Mouse (Mus musculus) embryonic stem cell, embryonic (primary cell): ENCODE measurements around the gene Mettl21a.
"Not testable (repeated sequence)": the region's sequence is repeated elsewhere in the genome, so short reads cannot be mapped to it uniquely, and the experiment has no call there.

ENCODE experiments used
- CTCF ChIA-PET, 4 experiments: fragments of 300-600 bp in 2 of 4; fragments of 350-600 bp in 2 of 4; sonication (Branson Sonifier 250); formaldehyde crosslinking; loops; one replicate each; lab custom pipeline; 2022; ENCODE audit warnings: inconsistent platforms in 2 of 4; lab: Charles Lee
- POLR2A ChIA-PET, 4 experiments: fragments of 300-600 bp in 2 of 4; fragments of 350-600 bp in 2 of 4; sonication (Branson Sonifier 250); formaldehyde crosslinking; loops; one replicate each; lab custom pipeline; 2022; ENCODE audit warnings: antibody characterized with exemption in 4 of 4, inconsistent platforms in 1 of 4; lab: Charles Lee

Mettl21a gene

GRCm38 (mm10) chr1:64616881-64617714, at the start of gene Mettl21a:
Gene Mettl21a, minus strand, starts transcription at chr1:64617242.
- ChIA-PET CTCF (interaction anchor here (0.5 to 2.3 kb wide), 21 partner anchors 10 to 561 kb away, joined by 3 to 8 read pairs (median 4); partner anchors contain the start of genes Ccnyl1 (in 2 of the 4) and Fzd5 (in 1 of the 4)), POLR2A (interaction anchor here (0.6 to 3.2 kb wide), 47 partner anchors 9 to 569 kb away, joined by 3 to 77 read pairs (median 4); partner anchors contain the start of genes Ccnyl1 (in 3 of the 4), Creb1 (in 2 of the 4), Klf7 (in 2 of the 4) and Idh1 (in 1 of the 4))

GRCm38 (mm10) chr1:64658876-64659275, 41.8 kb upstream of the Mettl21a start:
- POLR2A ChIA-PET: no interaction called here

DNA sequence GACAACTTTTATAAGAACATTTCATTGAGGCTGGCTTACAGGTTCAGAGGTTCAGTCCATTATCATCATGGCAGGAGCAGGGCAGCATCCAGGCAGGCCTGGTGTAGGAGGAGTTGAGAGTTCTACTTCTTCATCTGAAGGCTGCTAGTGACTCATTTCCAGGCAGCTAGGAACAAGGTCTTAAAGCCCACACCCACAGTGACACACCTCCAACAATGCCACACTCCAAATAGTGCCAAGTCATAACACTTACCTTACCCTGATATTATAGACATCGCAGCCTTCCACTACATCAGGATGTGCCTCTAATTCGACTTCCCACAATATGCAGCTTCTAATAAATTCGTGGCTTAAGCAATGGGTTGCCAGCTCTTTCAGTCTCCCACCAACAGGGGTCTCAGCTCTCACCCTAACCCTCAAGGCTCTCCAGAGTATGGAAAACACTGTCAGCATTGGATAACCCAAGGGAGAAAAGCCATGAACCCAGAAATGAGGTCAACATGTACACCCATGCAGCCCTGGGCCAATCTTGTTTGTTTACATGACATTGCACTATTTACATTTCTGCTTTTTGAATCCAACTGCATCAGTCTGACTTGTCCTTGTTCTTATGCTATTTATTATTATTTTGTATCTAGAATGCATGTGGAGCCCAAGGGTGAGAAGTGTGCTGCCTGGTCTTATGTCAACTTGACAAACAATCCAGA, 39.5 kb upstream of the Mettl21a start:
- ChIA-PET CTCF (interaction anchor here (0.6 to 0.9 kb wide), 5 partner anchors 24 to 396 kb away, joined by 3 to 4 read pairs (median 3); partner anchors contain the start of gene Ccnyl1 (in 1 of the 4)), POLR2A (interaction anchor here in 3 of 4 experiments (1.6 to 4.0 kb wide), 4 partner anchors 30 to 34 kb away, joined by 3 to 20 read pairs (median 10); partner anchors contain the start of gene Ccnyl1 (in 3 of the 3))

More at GRCm38 (mm10) chr1:64658876-64659275, 41.8 kb upstream of the Mettl21a start:
- CTCF ChIA-PET: no interaction called here

DNA sequence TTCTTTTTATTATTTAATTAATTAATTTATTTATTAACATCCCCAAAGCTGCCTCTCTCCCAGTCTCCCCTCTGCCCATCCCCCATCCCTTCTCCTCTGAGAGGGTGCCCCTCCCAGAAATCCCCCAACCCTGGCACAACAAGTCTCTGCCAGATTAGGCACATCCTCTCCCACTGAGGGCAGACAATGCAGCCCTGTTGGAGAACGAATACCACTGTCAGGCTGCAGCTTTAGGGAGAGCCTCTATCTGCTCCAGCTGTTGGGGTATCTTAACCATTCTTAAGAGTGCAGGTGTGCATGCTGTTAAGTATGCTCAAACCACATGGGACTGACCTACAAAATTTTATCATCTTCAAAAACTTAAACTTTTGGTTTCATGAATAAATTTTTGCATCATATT, 38.4 kb upstream of the Mettl21a start:
- POLR2A ChIA-PET: interaction anchor here in 3 of 4 experiments (0.7 to 4.0 kb wide), 4 partner anchors 35 to 1408 kb away, joined by 3 to 20 read pairs (median 10); partner anchors contain the start of gene Ccnyl1 (in 3 of the 3)
- CTCF ChIA-PET: interaction anchor here in 1 of 4 experiments (0.8 to 1.5 kb wide), 2 partner anchors 10 to 38 kb away, joined by 3 read pairs; partner anchors contain the start of gene Mettl21a

DNA sequence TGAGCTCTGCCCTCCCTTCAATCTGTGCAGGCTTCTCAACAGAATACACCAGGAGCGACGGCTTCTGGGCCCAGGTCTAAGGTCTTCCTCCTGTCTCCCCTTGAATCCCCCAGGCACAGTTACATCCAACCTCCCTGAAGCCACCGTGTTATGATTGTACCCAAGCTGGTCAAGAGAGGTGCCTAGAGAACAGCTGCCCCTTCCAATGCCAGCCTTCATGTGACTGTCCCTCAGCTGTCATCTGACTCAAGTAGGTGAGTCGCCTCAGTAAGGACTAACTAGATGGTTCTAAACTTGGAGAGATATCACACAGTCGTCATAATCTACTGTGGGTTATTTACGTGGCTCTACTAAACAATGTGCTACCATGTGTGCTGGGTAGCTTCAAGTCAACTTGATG, 36.7 kb upstream of the Mettl21a start:
- POLR2A ChIA-PET: interaction anchor here in 3 of 4 experiments (0.6 to 4.0 kb wide), 5 partner anchors 37 to 124 kb away, joined by 3 to 20 read pairs (median 3); partner anchors contain the start of gene Ccnyl1 (in 3 of the 3)
- CTCF ChIA-PET: no interaction called here

DNA sequence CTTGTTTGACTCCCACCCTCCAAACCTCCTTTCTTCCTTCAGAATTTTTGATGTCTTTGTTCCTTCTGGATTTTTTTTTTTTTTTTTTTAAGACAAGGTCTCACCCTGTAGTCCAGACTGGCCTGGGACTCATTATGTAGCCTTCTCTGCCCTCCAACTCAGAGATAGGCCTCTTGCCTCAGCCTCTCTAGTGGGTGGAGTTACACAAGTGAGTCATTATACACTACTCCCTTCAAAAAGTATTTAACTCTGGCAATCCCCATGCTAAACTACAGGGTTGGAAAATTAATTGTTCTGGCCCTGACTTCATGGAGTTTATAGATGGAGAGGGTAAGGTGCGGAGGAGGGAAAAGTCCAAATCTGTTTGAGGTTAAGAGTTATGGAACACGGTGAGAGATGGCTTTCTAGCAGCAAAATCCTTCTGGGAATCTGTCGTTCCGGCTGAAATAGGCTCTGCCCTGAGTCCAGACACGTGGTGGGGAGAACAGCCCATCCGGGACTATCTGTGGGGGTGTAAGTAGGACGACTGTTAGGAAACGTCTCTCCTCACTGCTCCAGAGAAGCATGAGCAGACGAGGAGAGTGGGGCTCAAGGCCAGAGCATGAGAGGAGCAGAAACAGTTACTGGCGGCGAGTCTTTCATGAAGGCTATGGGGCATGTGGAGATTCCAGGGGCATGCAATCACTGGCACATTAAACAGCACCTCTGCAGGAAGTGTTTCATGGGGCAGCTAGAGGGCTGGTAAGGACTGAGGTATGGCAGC, 32.5 kb upstream of the Mettl21a start:
- ChIA-PET POLR2A (interaction anchor here in 1 of 4 experiments (0.7 kb wide), 1 partner anchor 15 kb away, joined by 3 read pairs; no protein-coding TSS in a partner anchor), CTCF (no interaction called here)

DNA sequence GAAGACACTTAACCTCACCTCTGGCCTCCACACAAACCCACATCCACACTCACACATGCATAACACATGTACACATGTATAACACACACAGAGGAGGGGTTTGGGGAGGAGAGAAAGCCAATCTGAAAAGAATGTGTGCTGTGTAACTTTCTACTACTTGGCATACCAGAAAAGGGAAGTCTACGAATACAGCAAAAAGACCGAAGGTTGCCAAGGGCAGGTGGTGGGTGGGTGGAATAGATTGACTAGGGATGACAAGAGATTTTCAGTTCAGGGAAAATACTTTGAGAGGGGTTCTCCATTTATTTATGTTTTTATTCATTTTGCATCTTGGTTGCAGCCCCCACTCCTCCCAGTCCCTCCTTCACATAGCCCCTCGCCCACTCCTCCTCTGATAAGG, 27.5 kb upstream of the Mettl21a start:
- ChIA-PET CTCF (interaction anchor here in 1 of 4 experiments (0.6 kb wide), 1 partner anchor 30 kb away, joined by 3 read pairs; no protein-coding TSS in a partner anchor), POLR2A (interaction anchor here in 1 of 4 experiments (1.1 kb wide), 1 partner anchor 46 kb away, joined by 3 read pairs; the partner anchor contains the start of gene Ccnyl1)

DNA sequence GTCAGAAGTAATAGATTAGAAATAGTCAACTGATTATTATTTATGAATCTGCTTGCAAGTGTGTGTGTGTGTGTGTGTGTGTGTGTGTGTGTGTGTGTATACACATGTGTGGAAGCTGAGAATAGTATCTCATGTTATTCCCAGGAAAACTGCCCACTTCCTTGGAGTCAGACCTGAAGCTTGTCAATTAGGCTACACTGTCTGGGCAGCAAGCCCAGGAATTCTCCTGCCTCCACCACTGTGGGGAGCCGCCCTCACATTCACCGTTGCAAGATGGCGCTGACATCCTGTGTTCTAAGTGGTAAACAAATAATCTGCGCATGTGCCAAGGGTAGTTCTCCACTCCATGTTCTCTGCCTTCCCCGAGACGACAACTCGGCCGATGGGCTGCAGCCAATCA, 25.5 kb upstream of the Mettl21a start:
- CTCF ChIA-PET, POLR2A ChIA-PET: not testable (repeated sequence)

DNA sequence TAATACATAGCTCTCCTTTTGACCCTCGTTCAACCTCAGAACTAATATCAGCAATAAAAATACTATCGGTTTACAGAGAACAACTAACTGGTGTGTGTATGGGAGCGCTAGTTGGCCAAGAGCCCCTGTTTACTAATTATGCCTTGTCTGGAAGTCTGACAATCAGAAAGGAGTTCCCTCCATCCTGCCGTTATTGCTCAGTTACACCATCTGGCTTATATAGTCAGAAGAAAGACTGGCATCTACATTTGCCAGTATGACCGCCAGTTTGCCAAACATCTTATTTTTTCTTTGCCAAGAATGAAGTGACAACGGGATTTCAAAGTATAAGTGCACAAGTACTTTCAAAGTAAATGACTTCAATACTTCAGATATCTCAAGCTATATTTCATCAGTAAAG, 24.0 kb upstream of the Mettl21a start:
- POLR2A ChIA-PET: no interaction called here
- CTCF ChIA-PET: no interaction called here

DNA sequence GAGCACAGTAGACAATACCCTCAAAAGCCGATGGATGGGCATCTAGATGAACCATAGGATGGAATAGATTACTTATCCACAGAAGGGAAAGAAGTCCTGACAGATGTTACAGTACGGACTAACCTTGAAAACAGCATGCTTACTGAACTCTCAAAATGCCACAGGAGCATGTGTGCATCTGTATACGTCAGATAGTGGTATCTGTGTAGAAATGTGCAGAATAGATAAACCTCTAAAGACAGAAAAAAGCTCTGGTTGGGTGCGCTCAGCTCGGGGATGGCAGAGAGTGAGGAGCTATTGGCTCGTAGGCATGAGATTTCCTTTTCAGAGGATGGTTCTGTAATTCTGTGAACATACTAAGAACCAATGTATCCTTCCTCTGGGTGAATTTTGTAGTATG, 22.2 kb upstream of the Mettl21a start:
- CTCF ChIA-PET: no interaction called here
- POLR2A ChIA-PET: interaction anchor here in 1 of 4 experiments (0.5 kb wide), 1 partner anchor 853 kb away, joined by 7 read pairs; no protein-coding TSS in a partner anchor

- CTCF ChIA-PET: interaction anchor here in 1 of 4 experiments (0.6 kb wide), 1 partner anchor 19 kb away, joined by 3 read pairs; the partner anchor contains the start of gene Mettl21a
- POLR2A ChIA-PET: interaction anchor here in 2 of 4 experiments (1.3 to 1.4 kb wide), 2 partner anchors 18 to 55 kb away, joined by 4 to 5 read pairs; partner anchors contain the start of genes Ccnyl1 (in 1 of the 2) and Mettl21a (in 1 of the 2)
These were observed 18.6 kb upstream of the Mettl21a start for GRCm38 (mm10) chr1:64635624-64636023.

DNA sequence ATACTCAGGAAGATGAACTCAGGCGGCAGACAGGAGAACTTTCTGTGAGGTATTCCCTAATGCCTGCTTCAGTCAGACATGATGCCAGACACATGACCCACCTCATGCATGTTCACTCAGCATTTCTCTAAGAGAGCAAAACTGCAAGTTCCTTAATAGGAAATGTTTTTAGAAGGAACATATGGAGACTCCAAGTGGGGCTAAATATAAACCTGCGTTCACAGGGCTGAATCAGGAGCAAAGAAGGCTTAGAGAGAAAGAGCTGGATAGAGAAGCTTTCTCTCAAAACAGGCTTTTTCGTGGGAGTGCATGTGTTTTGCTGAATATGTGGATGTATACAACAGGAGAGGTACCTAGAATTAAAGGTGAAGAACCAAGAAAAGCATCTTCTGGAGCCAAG, 16.2 kb upstream of the Mettl21a start:
- ChIA-PET POLR2A (interaction anchor here in 1 of 4 experiments (1.3 kb wide), 1 partner anchor 11 kb away, joined by 4 read pairs; no protein-coding TSS in a partner anchor), CTCF (interaction anchor here in 1 of 4 experiments (0.6 to 1.8 kb wide), 2 partner anchors 16 to 18 kb away, joined by 3 to 8 read pairs; partner anchors contain the start of gene Mettl21a)

DNA sequence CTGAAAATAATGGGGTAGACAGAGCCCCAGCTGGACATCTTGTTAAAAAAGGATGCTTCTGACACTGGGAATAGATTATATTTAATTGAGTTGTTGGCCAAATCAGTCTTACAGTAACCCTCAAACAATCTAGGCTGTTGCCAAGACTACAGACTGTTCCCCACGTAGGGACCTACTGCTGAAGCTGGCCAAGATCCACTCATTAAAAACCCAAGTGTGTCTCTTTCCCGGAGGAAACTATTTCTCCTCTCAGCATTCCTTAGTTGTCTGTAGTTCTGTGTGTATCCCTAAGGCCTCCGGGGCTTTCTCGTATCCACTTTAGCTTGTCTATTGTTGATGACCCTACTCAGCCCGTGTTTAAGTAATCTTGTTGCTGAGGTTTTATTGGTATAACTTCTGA, 14.5 kb upstream of the Mettl21a start:
- POLR2A ChIA-PET: interaction anchor here in 1 of 4 experiments (1.4 kb wide), 1 partner anchor 59 kb away, joined by 5 read pairs; the partner anchor contains the start of gene Ccnyl1
- CTCF ChIA-PET: interaction anchor here in 3 of 4 experiments (0.6 to 1.5 kb wide), 3 partner anchors 14 to 74 kb away, joined by 3 to 4 read pairs (median 4); no protein-coding TSS in a partner anchor

GRCm38 (mm10) chr1:64625214-64625613, 8.2 kb upstream of the Mettl21a start:
- ChIA-PET POLR2A (interaction anchor here in 1 of 4 experiments (0.8 to 2.0 kb wide), 2 partner anchors 14 to 65 kb away, joined by 3 to 5 read pairs; partner anchors contain the start of gene Ccnyl1), CTCF (no interaction called here)

GRCm38 (mm10) chr1:64623558-64624435, 6.8 kb upstream of the Mettl21a start:
- POLR2A ChIA-PET: interaction anchor here in 3 of 4 experiments (0.8 to 1.7 kb wide), 6 partner anchors 8 to 92 kb away, joined by 3 to 9 read pairs (median 4); partner anchors contain the start of genes Ccnyl1 (in 3 of the 3) and Creb1 (in 1 of the 3)
- CTCF ChIA-PET: interaction anchor here in 1 of 4 experiments (0.5 kb wide), 1 partner anchor 109 kb away, joined by 3 read pairs; no protein-coding TSS in a partner anchor

GRCm38 (mm10) chr1:64621116-64621515, 4.1 kb upstream of the Mettl21a start:
- CTCF ChIA-PET: no interaction called here
- POLR2A ChIA-PET: interaction anchor here in 2 of 4 experiments (0.8 to 1.2 kb wide), 3 partner anchors 13 to 81 kb away, joined by 3 to 4 read pairs (median 3); no protein-coding TSS in a partner anchor
